ENCODE assay signal across 7 mouse cellular contexts in genomic region chr2:154603638-154604153, GRCm38 (mm10). TPM values are rescaled to one million over a fixed set of nuclear protein-coding genes. Genes with fewer than 3 reads are reported as not detected.
DNase-seq lines count a peak whose midpoint lies in the region; ATAC-seq lines count a peak whose summit lies in the region.

Pxmp4 (minus strand) TSS chr2:154603708.

- no peaks in the 10 kb centered on the region for H3K36me3 ChIP-seq in embryonic facial prominence, embryonic 11.5 days (replicated peaks; ENCODE audit: control insufficient read depth, insufficient read depth, low read depth, low read length)
- no peaks in the 10 kb centered on the region for H3K36me3 ChIP-seq in limb, embryonic 10.5 days
- H3K36me3 ChIP-seq in midbrain, embryonic 13.5 days = no peaks in the 10 kb centered on the region

- H3K9ac ChIP-seq in embryonic facial prominence, embryonic 11.5 days (replicated peaks; ENCODE audit: low read length) = peak within 1 kb of the TSS; percentile 75
- peak within 1 kb of the TSS; percentile 78 for H3K9ac ChIP-seq in midbrain, embryonic 13.5 days (replicated peaks)

- peak within 1 kb of the TSS; percentile 70 for H3K4me3 ChIP-seq in embryonic facial prominence, embryonic 11.5 days (ENCODE audit: low read depth, low read length)
- peak within 1 kb of the TSS; percentile 71 for H3K4me3 ChIP-seq in limb, embryonic 10.5 days
- H3K4me3 ChIP-seq in midbrain, embryonic 13.5 days (replicated peaks) = peak within 1 kb of the TSS; percentile 66

- no peak within 1 kb of the TSS for H3K27ac ChIP-seq in embryonic facial prominence, embryonic 11.5 days (replicated peaks; ENCODE audit: low read depth, low read length)
- peak within 1 kb of the TSS; percentile 81 for H3K27ac ChIP-seq in limb, embryonic 10.5 days
- H3K27ac ChIP-seq in midbrain, embryonic 13.5 days = 0 out of 2 replicates have a peak within 1 kb of the TSS, but pooled peaks have one; percentile 31

- DNase-seq in adrenal gland, postnatal 14 days = peak; percentile 98
- DNase-seq in embryonic facial prominence, embryonic 11.5 days (ENCODE audit: low spot score) = peak; percentile 97
- peak; percentile 100 for DNase-seq in kidney, adult 11 months
- peak; percentile 90 for DNase-seq in limb, embryonic 10.5 days (ENCODE audit: low spot score)
- DNase-seq in spleen, adult 12 weeks (ENCODE audit: low spot score) = peak; percentile 97

- no peaks in the 10 kb centered on the region for H3K9me3 ChIP-seq in embryonic facial prominence, embryonic 11.5 days (replicated peaks; ENCODE audit: control insufficient read depth, low read length)
- no peaks in the 10 kb centered on the region for H3K9me3 ChIP-seq in limb, embryonic 10.5 days (replicated peaks)
- no peaks in the 10 kb centered on the region for H3K9me3 ChIP-seq in midbrain, embryonic 13.5 days

- H3K4me1 ChIP-seq in embryonic facial prominence, embryonic 11.5 days (ENCODE audit: control insufficient read depth, insufficient read depth, low read length) = no peaks in the 10 kb centered on the region
- peaks cover 16% of the 10 kb centered on the region for H3K4me1 ChIP-seq in limb, embryonic 10.5 days
- H3K4me1 ChIP-seq in midbrain, embryonic 13.5 days (replicated peaks) = peaks cover 12% of the 10 kb centered on the region

- H3K27me3 ChIP-seq in embryonic facial prominence, embryonic 11.5 days (ENCODE audit: control insufficient read depth, insufficient read depth, low read length) = no peaks in the 10 kb centered on the region
- peaks cover 20% of the 10 kb centered on the region; the same call in 1 of the 2 replicates for H3K27me3 ChIP-seq in limb, embryonic 10.5 days (ENCODE audit: low read depth, poor library complexity, severe bottlenecking)
- H3K27me3 ChIP-seq in midbrain, embryonic 13.5 days = 0 out of 2 replicates have a peak, but pooled peaks cover 15% of the 10 kb centered on the region

- peak; percentile 100 for ATAC-seq in embryonic facial prominence, embryonic 11.5 days (replicated peaks; ENCODE audit: insufficient number of reproducible peaks, low FRiP score, low TSS enrichment, low read depth)
- peak; percentile 94 for ATAC-seq in granulocyte monocyte progenitor cell, adult 5-6 weeks (replicated peaks; ENCODE audit: poor library complexity, severe bottlenecking)
- ATAC-seq in midbrain, embryonic 13.5 days = peak; percentile 100

- WGBS in embryonic facial prominence, embryonic 11.5 days = under 1% methylated on average over 13 of the region's 13 CpGs
- WGBS in limb, embryonic 10.5 days = under 1% methylated on average over 13 of the region's 13 CpGs
- WGBS in midbrain, embryonic 13.5 days = 2% methylated on average over 13 of the region's 13 CpGs

- H3K4me2 ChIP-seq in embryonic facial prominence, embryonic 11.5 days (ENCODE audit: low read depth, low read length) = peak within 1 kb of the TSS; percentile 68
- H3K4me2 ChIP-seq in midbrain, embryonic 13.5 days (replicated peaks) = peak within 1 kb of the TSS; percentile 69

RNA-seq across cellular contexts. Expression of gene Pxmp4, which starts in this region (rescaled TPM):
- total RNA-seq in adrenal gland, postnatal 14 days (2021) = 41.9 and 44.4 TPM in 2 replicates
- 13.6 and 15.8 TPM in 2 replicates for polyA plus RNA-seq in embryonic facial prominence, embryonic 11.5 days (2014; fragmentation: Nextera tagmentation; extraction: Ambion mirVana)
- 8.4 and 15.5 TPM in 2 replicates for total RNA-seq in granulocyte monocyte progenitor cell, adult 5-6 weeks (2014; fragmentation: Nextera tagmentation)
- total RNA-seq in granulocyte monocyte progenitor cell, adult 5-6 weeks (2017) = 11.5 and 15.2 TPM in 2 replicates
- 11.4 and 14.5 TPM in 2 replicates for polyA plus RNA-seq in limb, embryonic 10.5 days (2016; fragmentation: Nextera tagmentation; extraction: Ambion mirVana)
- 12.3 and 13.4 TPM in 2 replicates for polyA plus RNA-seq in midbrain, embryonic 13.5 days (2015; fragmentation: Nextera tagmentation; extraction: Ambion mirVana)
